Mouse (Mus musculus): ENCODE measurements at regions not wholly inside any gene's neighbourhood (a gene's known extent, or its start where the extent isn't known, plus 50 kb on each side); places are given as distances from the start of the nearest gene placed in this dataset.

DNA sequence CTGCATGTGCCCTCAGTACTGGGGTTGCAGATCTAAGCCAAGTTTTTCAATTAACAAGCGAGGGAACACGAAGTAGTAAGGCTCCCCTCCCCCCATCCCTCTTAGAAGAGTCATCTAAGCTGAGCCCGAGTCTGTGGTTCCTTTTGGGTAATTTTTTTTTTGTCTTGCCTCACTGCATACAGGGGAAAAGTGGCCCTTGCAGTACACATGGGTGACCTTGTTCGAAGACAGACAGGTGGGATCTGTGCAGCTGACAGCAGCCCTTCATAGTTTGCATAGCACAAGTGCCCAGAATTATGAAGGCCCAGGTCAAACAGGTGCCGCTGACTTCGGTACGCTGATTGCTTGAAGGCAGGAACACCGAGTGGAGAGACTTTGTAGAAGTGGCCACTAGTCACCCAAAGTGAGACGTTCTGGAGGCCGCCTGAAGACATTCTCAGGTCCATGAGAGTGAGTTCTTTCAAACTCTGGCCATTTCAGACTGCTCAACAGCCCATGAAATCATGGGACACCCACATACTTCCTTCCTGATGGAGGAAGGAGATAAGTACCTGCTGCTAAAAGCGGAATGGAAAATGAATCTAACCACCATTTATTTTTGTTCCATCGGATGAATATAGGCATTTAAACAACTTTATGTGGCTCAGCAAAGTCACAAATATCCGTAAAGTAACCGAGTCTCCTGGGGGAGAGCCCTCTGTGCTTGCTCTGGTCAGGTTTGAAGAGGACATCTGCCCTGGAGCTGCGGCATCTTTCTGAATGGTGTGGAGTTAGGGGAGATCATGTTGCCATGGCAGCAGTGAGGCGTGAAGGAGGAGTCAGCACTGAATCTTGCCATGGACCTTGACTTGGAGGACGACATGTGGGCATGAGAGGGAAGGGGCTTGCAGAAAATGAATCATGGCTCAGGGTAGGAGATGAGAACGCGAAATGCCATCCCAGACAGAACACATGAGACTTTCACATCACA lies 79.8 kb upstream of the Rpl34 start:
- TF ChIP-seq CTCF (IDR thresholded peaks at IDR 0.05; ENCODE audit: low read depth, low read length), result no peak
- TF ChIP-seq POLR2A (IDR thresholded peaks at IDR 0.05; ENCODE audit: borderline replicate concordance, low read depth, low read length), result no peak
